In genomic region chr4:129556532-129557223, GRCm38 (mm10) we compare ENCODE assay signal across 8 mouse cellular contexts. TPM values are rescaled to one million over a fixed set of nuclear protein-coding genes. Genes with fewer than 3 reads are reported as not detected.
DNase-seq lines count a peak whose midpoint lies in the region; ATAC-seq and TF ChIP-seq lines count a peak whose summit lies in the region.

No protein-coding gene starts in this region.

- no peak for TF ChIP-seq CTCF in cerebellum, adult 2 months (IDR thresholded peaks at IDR 0.05; ENCODE audit: borderline replicate concordance, insufficient read depth, low read depth, low read length)
- no peak for TF ChIP-seq CTCF in layer of hippocampus, adult 2 months (conservative IDR thresholded peaks at IDR 0.05)
- no peak for TF ChIP-seq CTCF in lung, adult 2 months (IDR thresholded peaks at IDR 0.05; ENCODE audit: insufficient read depth, low read length)

- 8% methylated on average over 33 of the region's 33 CpGs for WGBS in cerebellum, adult 2 months
- WGBS in forebrain, embryonic 16.5 days = 8% methylated on average over 33 of the region's 33 CpGs
- WGBS in lung, adult 2 months = 6% methylated on average over 33 of the region's 33 CpGs
- 8% methylated on average over 32 of the region's 33 CpGs for WGBS in neural tube, embryonic 15.5 days

- no peaks in the 10 kb centered on the region for H3K9me3 ChIP-seq in ES-E14 (ENCODE audit: control insufficient read depth, insufficient read depth, low read depth, low read length)
- H3K9me3 ChIP-seq in forebrain, embryonic 16.5 days (ENCODE audit: control insufficient read depth, low read length) = no peaks in the 10 kb centered on the region
- no peaks in the 10 kb centered on the region for H3K9me3 ChIP-seq in neural tube, embryonic 15.5 days (replicated peaks)

- peak; percentile 78 for ATAC-seq in forebrain, embryonic 16.5 days
- ATAC-seq in neural tube, embryonic 15.5 days (ENCODE audit: low FRiP score) = peak; percentile 85

- H3K4me2 ChIP-seq in forebrain, embryonic 16.5 days (ENCODE audit: low read length) = peak overlapping the region; percentile 69
- H3K4me2 ChIP-seq in neural tube, embryonic 15.5 days = peak overlapping the region; percentile 94

- H3K36me3 ChIP-seq in ES-E14 (ENCODE audit: control insufficient read depth, insufficient read depth, low read length, poor library complexity, severe bottlenecking) = no peaks in the 10 kb centered on the region
- H3K36me3 ChIP-seq in forebrain, embryonic 16.5 days (ENCODE audit: control insufficient read depth, insufficient read depth) = no peaks in the 10 kb centered on the region
- no peaks in the 10 kb centered on the region for H3K36me3 ChIP-seq in neural tube, embryonic 15.5 days

- intact Hi-C loops in heart, postnatal 36 days (cut with DNase I) = no loop called here

- peaks cover 5 to 16% of the 10 kb centered on the region in 2 experiments; a peak in 3 of 4 replicates for H3K4me1 ChIP-seq in ES-E14 (ENCODE audit: control insufficient read depth in 2 of 2, insufficient read depth in 2 of 2, low read length in 2 of 2, poor library complexity in 1 of 2)
- H3K4me1 ChIP-seq in cerebellum, adult 2 months (ENCODE audit: control insufficient read depth, insufficient read depth, low read length) = peaks cover 11% of the 10 kb centered on the region; the same call in 1 of the 2 replicates
- H3K4me1 ChIP-seq in forebrain, embryonic 16.5 days (replicated peaks; ENCODE audit: control insufficient read depth, insufficient read depth, low read length) = peaks cover 15% of the 10 kb centered on the region
- H3K4me1 ChIP-seq in lung, adult 2 months (ENCODE audit: control insufficient read depth, insufficient read depth, low read length) = peaks cover 6% of the 10 kb centered on the region
- peaks cover 20% of the 10 kb centered on the region for H3K4me1 ChIP-seq in neural tube, embryonic 15.5 days

- peak overlapping the region; percentile 78 for H3K9ac ChIP-seq in ES-E14 (ENCODE audit: insufficient read depth, low read depth, low read length, poor library complexity, severe bottlenecking)
- H3K9ac ChIP-seq in forebrain, embryonic 16.5 days (replicated peaks; ENCODE audit: low read depth, low read length) = peak overlapping the region; percentile 57
- H3K9ac ChIP-seq in neural tube, embryonic 15.5 days (replicated peaks) = peak overlapping the region; percentile 55

- H3K27ac ChIP-seq in ES-E14 (ENCODE audit: insufficient read depth, low read depth, low read length, poor library complexity, severe bottlenecking) = peak overlapping the region; percentile 65; the same call in 1 of the 2 replicates
- H3K27ac ChIP-seq in cerebellum, adult 2 months (ENCODE audit: insufficient read depth, low read length) = no peak overlapping the region
- H3K27ac ChIP-seq in forebrain, embryonic 16.5 days (ENCODE audit: low read length) = no peak overlapping the region
- H3K27ac ChIP-seq in layer of hippocampus, adult 2 months = peak overlapping the region; percentile 89
- peak overlapping the region; percentile 84 for H3K27ac ChIP-seq in neural tube, embryonic 15.5 days (replicated peaks)

- H3K27me3 ChIP-seq in cerebellum, adult 2 months (ENCODE audit: control insufficient read depth, insufficient read depth, low read length) = no peaks in the 10 kb centered on the region
- no peaks in the 10 kb centered on the region for H3K27me3 ChIP-seq in forebrain, embryonic 16.5 days (replicated peaks; ENCODE audit: control insufficient read depth, insufficient read depth, low read length)
- no peaks in the 10 kb centered on the region for H3K27me3 ChIP-seq in neural tube, embryonic 15.5 days (replicated peaks)

- H3K4me3 ChIP-seq in ES-E14 (ENCODE audit: insufficient read depth in 1 of 2, low read depth in 1 of 2, low read length in 2 of 2, poor library complexity in 1 of 2, severe bottlenecking in 1 of 2) = peak overlapping the region; percentile 70 to 87
- peak overlapping the region; percentile 84 for H3K4me3 ChIP-seq in cerebellum, adult 2 months (replicated peaks; ENCODE audit: insufficient read depth, low read depth, low read length)
- peak overlapping the region; percentile 43 for H3K4me3 ChIP-seq in forebrain, embryonic 16.5 days (replicated peaks; ENCODE audit: low read length)
- peak overlapping the region; percentile 63 for H3K4me3 ChIP-seq in layer of hippocampus, adult 2 months
- peak overlapping the region; percentile 49 for H3K4me3 ChIP-seq in lung, adult 2 months (replicated peaks; ENCODE audit: extremely low read depth, low read depth, low read length)
- peak overlapping the region; percentile 50 for H3K4me3 ChIP-seq in neural tube, embryonic 15.5 days (replicated peaks)

- peak; percentile 94 for DNase-seq in ES-E14 (ENCODE audit: low read depth, low spot score)
- DNase-seq in cerebellum, adult 2 months = peak; percentile 75 to 79
- peak; percentile 88 to 91 for DNase-seq in heart, postnatal 36 days
- DNase-seq in layer of hippocampus, adult 2 months (ENCODE audit: low spot score in 2 of 2) = peak; percentile 79 to 82
- DNase-seq in lung, adult 2 months = peak; percentile 93
- DNase-seq in testis, postnatal 10 days (ENCODE audit: low spot score) = peak; percentile 99

- peak; percentile 51; the same call in 1 of the 2 replicates for TF ChIP-seq POLR2A in cerebellum, adult 2 months (IDR thresholded peaks at IDR 0.05; ENCODE audit: borderline replicate concordance, insufficient read depth, low read length)
- TF ChIP-seq POLR2A in lung, adult 2 months (IDR thresholded peaks at IDR 0.05; ENCODE audit: borderline replicate concordance, extremely low read depth, low read depth, low read length) = peak; percentile 87; the same call in 1 of the 2 replicates

- in situ Hi-C loops in ES-E14 (cut with MboI; ENCODE audit: low sequenced_read_pairs in 2 of 2, unreplicated experiment in 2 of 2) = no loop called here

TF ChIP-seq in ES-E14, 5 proteins besides CTCF, POLR2A, EP300 and RAD21:
- TF ChIP-seq ZNF384 (IDR thresholded peaks at IDR 0.05; ENCODE audit: low read depth, low read length) (peak; percentile 30; the same call in 1 of the 2 replicates), CHD2 (IDR thresholded peaks at IDR 0.05; ENCODE audit: low read depth, low read length) (no peak), HCFC1 (IDR thresholded peaks at IDR 0.05; ENCODE audit: borderline replicate concordance, insufficient read depth, low read length) (no peak; the same call in 1 of the 2 replicates), ZC3H11A (IDR thresholded peaks at IDR 0.05; ENCODE audit: borderline replicate concordance, low read depth, low read length) (no peak), MAFK (IDR thresholded peaks at IDR 0.05; ENCODE audit: insufficient read depth, low read depth, low read length) (no peak)

RNA-seq across cellular contexts. Expression of gene Hdac1, which starts 14.2 kb away (rescaled TPM):
- 96.0 and 102 TPM in 2 replicates for total RNA-seq in ES-E14 (2012; rRNA removed)
- polyA plus RNA-seq in cerebellum, adult 2 months (2012; rRNA removed) = 61.5 and 66.8 TPM in 2 replicates
- polyA plus RNA-seq in forebrain, embryonic 16.5 days (2015; fragmentation: Nextera tagmentation; extraction: Ambion mirVana) = 113 and 116 TPM in 2 replicates
- total RNA-seq in heart, postnatal 36 days (2021) = 10 to 100 TPM; 17.7 to 21.1 TPM
- total RNA-seq in layer of hippocampus, adult 2 months (2021) = 10 to 100 TPM; 48.9 to 49.8 TPM
- 35.3 and 64.8 TPM in 2 replicates for polyA plus RNA-seq in lung, adult 2 months (2012; rRNA removed)
- 77.8 and 119 TPM in 2 replicates for polyA plus RNA-seq in neural tube, embryonic 15.5 days (2015; fragmentation: Nextera tagmentation; extraction: Ambion mirVana)

RNA-seq across cellular contexts. Expression of gene Lck, which starts 16.8 kb away (rescaled TPM):
- total RNA-seq in ES-E14 (2012; rRNA removed) = 19.1 and 36.6 TPM in 2 replicates
- polyA plus RNA-seq in cerebellum, adult 2 months (2012; rRNA removed) = 0.92 and 1.00 TPM in 2 replicates
- polyA plus RNA-seq in forebrain, embryonic 16.5 days (2015; fragmentation: Nextera tagmentation; extraction: Ambion mirVana) = 7.6 and 11.1 TPM in 2 replicates
- 1 to 10 TPM in 1 of 2 experiments, under 1 TPM in 1; 0.72 to 1.5 TPM for total RNA-seq in heart, postnatal 36 days (2021)
- 1 to 10 TPM; 2.8 to 6.2 TPM for total RNA-seq in layer of hippocampus, adult 2 months (2021)
- 7.9 and 11.8 TPM in 2 replicates for polyA plus RNA-seq in lung, adult 2 months (2012; rRNA removed)
- 11.2 and 99.1 TPM in 2 replicates for polyA plus RNA-seq in neural tube, embryonic 15.5 days (2015; fragmentation: Nextera tagmentation; extraction: Ambion mirVana)

RNA-seq across cellular contexts. Expression of gene Fam167b, which starts 21.7 kb away (rescaled TPM):
- total RNA-seq in ES-E14 (2012; rRNA removed) = not detected in 2 replicates
- 0.26 and 0.40 TPM in 2 replicates for polyA plus RNA-seq in cerebellum, adult 2 months (2012; rRNA removed)
- 0.24 and 0.27 TPM in 2 replicates for polyA plus RNA-seq in forebrain, embryonic 16.5 days (2015; fragmentation: Nextera tagmentation; extraction: Ambion mirVana)
- total RNA-seq in heart, postnatal 36 days (2021) = under 1 TPM; 0.46 to 1.00 TPM
- total RNA-seq in layer of hippocampus, adult 2 months (2021) = under 1 TPM; 0.41 to 0.83 TPM
- polyA plus RNA-seq in lung, adult 2 months (2012; rRNA removed) = 1.9 and 2.7 TPM in 2 replicates
- polyA plus RNA-seq in neural tube, embryonic 15.5 days (2015; fragmentation: Nextera tagmentation; extraction: Ambion mirVana) = 1.3 TPM in 1 of 2 replicates, not detected in the other

RNA-seq across cellular contexts. Expression of gene Marcksl1, which starts 43.3 kb away (rescaled TPM):
- total RNA-seq in ES-E14 (2012; rRNA removed) = 175 and 233 TPM in 2 replicates
- 68.0 and 70.0 TPM in 2 replicates for polyA plus RNA-seq in cerebellum, adult 2 months (2012; rRNA removed)
- 1,850 and 1,955 TPM in 2 replicates for polyA plus RNA-seq in forebrain, embryonic 16.5 days (2015; fragmentation: Nextera tagmentation; extraction: Ambion mirVana)
- 1 to 10 TPM; 4.4 to 5.7 TPM for total RNA-seq in heart, postnatal 36 days (2021)
- total RNA-seq in layer of hippocampus, adult 2 months (2021) = 100 to 1,000 TPM in 1 of 2 experiments, 10 to 100 TPM in 1; 94.6 to 103 TPM
- polyA plus RNA-seq in lung, adult 2 months (2012; rRNA removed) = 16.6 and 18.6 TPM in 2 replicates
- polyA plus RNA-seq in neural tube, embryonic 15.5 days (2015; fragmentation: Nextera tagmentation; extraction: Ambion mirVana) = 1,442 and 1,675 TPM in 2 replicates

RNA-seq across cellular contexts. Expression of gene Eif3i, which starts 43.8 kb away (rescaled TPM):
- 297 and 328 TPM in 2 replicates for total RNA-seq in ES-E14 (2012; rRNA removed)
- polyA plus RNA-seq in cerebellum, adult 2 months (2012; rRNA removed) = 231 and 232 TPM in 2 replicates
- polyA plus RNA-seq in forebrain, embryonic 16.5 days (2015; fragmentation: Nextera tagmentation; extraction: Ambion mirVana) = 216 and 220 TPM in 2 replicates
- total RNA-seq in heart, postnatal 36 days (2021) = 100 to 1,000 TPM; 125 to 129 TPM
- total RNA-seq in layer of hippocampus, adult 2 months (2021) = 100 to 1,000 TPM; 117 to 120 TPM
- polyA plus RNA-seq in lung, adult 2 months (2012; rRNA removed) = 148 and 197 TPM in 2 replicates
- polyA plus RNA-seq in neural tube, embryonic 15.5 days (2015; fragmentation: Nextera tagmentation; extraction: Ambion mirVana) = 205 and 232 TPM in 2 replicates

Comparison
In these comparisons a context has a peak if more than half of its experiments do, and no peak if none do; other contexts are left out.
1. H3K27ac ChIP-seq: peak in ES-E14 (single experiment), layer of hippocampus, adult 2 months (single experiment) and neural tube, embryonic 15.5 days (single experiment); none in cerebellum, adult 2 months (single experiment) and forebrain, embryonic 16.5 days (single experiment).
2. Peak in every context shown above with its lines, with median percentiles within 50 percentile points of each other: DNase-seq, H3K4me3 ChIP-seq and H3K9ac ChIP-seq.